Mouse (Mus musculus): Measurements from ENCODE around the gene Il3. TPM values are rescaled to one million over a fixed set of nuclear protein-coding genes. Genes with fewer than 3 reads are reported as not detected.

The Il3 gene
- polyA plus RNA-seq, 1 experiment from 2014 or later: not detected

DNA sequence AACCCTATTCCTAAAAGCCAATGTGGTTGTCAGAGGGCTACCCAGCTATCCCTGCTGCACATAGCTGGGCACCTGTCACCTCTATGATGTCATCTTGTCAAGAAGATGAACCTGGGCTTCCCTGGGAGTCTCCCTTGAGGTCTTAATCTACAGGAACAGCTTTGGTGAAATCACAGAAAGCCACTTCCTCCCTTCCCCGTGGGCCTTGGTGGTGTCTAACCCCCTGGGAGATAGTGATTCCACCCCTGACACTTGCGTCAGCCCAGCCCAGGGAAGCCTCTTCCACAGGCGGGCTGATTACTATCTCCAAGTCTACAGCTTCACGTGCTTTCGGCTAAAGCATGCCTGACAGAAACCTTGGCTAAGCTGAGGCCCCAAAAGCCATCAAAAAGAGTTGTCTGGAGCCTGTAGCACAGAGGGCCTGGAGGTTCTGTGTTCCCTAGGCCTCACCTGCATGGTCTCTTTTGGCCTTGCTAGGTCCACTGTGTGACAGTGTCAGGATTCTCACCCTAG, 4.4 kb upstream of the Il3 start:
- no peaks in the 10 kb centered on the region for H3K27me3 ChIP-seq
- no peaks in the 10 kb centered on the region for H3K9me3 ChIP-seq (replicated peaks)
- ATAC-seq (ENCODE audit: low read depth): no peak
- H3K36me3 ChIP-seq: no peaks in the 10 kb centered on the region
- H3K4me3 ChIP-seq (replicated peaks): no peak overlapping the region
- DNase-seq: no peak
- no peak overlapping the region for H3K4me2 ChIP-seq
- 13% methylated on average over 5 of the region's 5 CpGs for WGBS (ENCODE audit: insufficient replicate concordance)
- H3K9ac ChIP-seq: no peak overlapping the region
- no peaks in the 10 kb centered on the region for H3K4me1 ChIP-seq (replicated peaks)
- H3K27ac ChIP-seq: no peak overlapping the region

GRCm38 (mm10) chr11:54269191-54269896, 2.3 kb upstream of the Il3 start:
- H3K36me3 ChIP-seq: no peaks in the 10 kb centered on the region
- no peak for DNase-seq
- no peaks in the 10 kb centered on the region for H3K9me3 ChIP-seq (replicated peaks)
- WGBS (ENCODE audit: insufficient replicate concordance): 47% methylated on average over 3 of the region's 3 CpGs
- no peaks in the 10 kb centered on the region; the same call in 1 of the 2 replicates for H3K27me3 ChIP-seq
- no peak overlapping the region for H3K4me3 ChIP-seq (replicated peaks)
- no peak for ATAC-seq (ENCODE audit: low read depth)
- no peak overlapping the region for H3K27ac ChIP-seq
- no peak overlapping the region for H3K4me2 ChIP-seq
- no peak overlapping the region for H3K9ac ChIP-seq
- no peaks in the 10 kb centered on the region for H3K4me1 ChIP-seq (replicated peaks)

DNA sequence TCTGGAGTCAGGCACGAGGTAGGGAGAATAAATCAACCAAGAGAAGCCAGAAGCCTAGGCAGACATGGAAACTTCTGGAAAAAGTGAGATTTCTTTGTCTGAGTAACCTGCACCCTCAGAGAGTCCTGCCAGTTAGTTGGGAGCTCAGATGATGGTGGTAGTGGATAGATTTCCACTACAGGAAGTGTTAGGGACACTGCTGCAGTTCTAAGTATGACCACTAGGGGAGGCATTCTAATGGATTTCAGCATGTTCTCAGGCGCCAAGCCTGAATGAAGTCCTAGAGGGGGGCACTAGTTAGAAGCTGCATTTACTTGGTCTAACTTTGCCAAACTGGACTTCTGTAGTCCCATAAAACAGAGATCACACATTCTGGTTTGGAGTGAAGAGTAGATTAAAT, 2.5 kb downstream of the Il3 start:
- Histone ChIP-seq H3K9me3 (replicated peaks) (no peaks in the 10 kb centered on the region), H3K4me1 (replicated peaks) (no peaks in the 10 kb centered on the region), H3K36me3 (no peaks in the 10 kb centered on the region), H3K9ac (no peak overlapping the region), H3K4me3 (replicated peaks) (no peak overlapping the region), H3K27ac (no peak overlapping the region), H3K27me3 (no peaks in the 10 kb centered on the region; the same call in 1 of the 2 replicates), H3K4me2 (no peak overlapping the region)
- 39% methylated on average over 2 of the region's 2 CpGs for WGBS (ENCODE audit: insufficient replicate concordance)
- ATAC-seq (ENCODE audit: low read depth) (no peak), DNase-seq (no peak)

DNA sequence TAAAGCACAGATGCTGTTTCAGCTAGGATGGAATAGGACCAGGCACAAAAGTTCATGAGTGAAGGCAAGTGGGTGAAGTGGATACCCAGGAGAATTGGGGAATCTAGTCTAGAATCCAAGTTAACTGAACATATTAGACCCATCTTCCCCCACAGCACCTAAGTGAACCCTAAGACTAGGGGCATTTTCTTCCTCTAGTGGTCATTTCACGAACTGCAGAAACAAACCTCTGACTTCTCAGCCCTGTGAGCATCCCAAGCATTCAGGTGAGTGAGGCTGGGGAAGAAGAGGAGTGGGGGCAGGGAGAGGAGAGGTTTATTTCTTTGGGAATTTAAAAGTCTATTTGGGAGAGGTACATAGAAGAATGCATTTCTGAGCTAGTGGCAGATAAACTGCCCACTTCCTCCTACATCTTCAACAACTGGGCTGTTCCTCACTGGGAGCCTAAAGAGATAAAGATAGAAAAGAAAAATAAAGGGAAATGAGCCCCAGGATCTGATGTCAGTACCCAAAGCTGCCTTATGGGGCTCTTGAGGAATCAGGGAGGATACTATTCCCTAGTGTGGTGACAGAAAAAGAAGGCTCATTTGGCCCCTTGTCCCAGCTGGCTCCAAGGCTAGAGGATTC, 3.6 kb downstream of the Il3 start:
- no peaks in the 10 kb centered on the region for H3K4me1 ChIP-seq (replicated peaks)
- no peak for ATAC-seq (ENCODE audit: low read depth)
- H3K4me3 ChIP-seq (replicated peaks): no peak overlapping the region
- H3K27ac ChIP-seq: no peak overlapping the region
- no peaks in the 10 kb centered on the region; the same call in 1 of the 2 replicates for H3K27me3 ChIP-seq
- H3K36me3 ChIP-seq: no peaks in the 10 kb centered on the region
- DNase-seq: no peak
- WGBS (ENCODE audit: insufficient replicate concordance): 20% methylated on average over 1 of the region's 1 CpGs
- no peak overlapping the region for H3K9ac ChIP-seq
- H3K4me2 ChIP-seq: no peak overlapping the region
- no peaks in the 10 kb centered on the region for H3K9me3 ChIP-seq (replicated peaks)

- WGBS (ENCODE audit: insufficient replicate concordance): 51% methylated on average over 3 of the region's 3 CpGs
- Histone ChIP-seq H3K4me2 (no peak overlapping the region), H3K4me3 (replicated peaks) (no peak overlapping the region), H3K4me1 (replicated peaks) (no peaks in the 10 kb centered on the region; the same call in 1 of the 2 replicates), H3K9ac (no peak overlapping the region), H3K36me3 (no peaks in the 10 kb centered on the region), H3K27ac (no peak overlapping the region), H3K9me3 (replicated peaks) (no peaks in the 10 kb centered on the region), H3K27me3 (peaks cover 4% of the 10 kb centered on the region; the same call in 1 of the 2 replicates)
- ATAC-seq (ENCODE audit: low read depth): 0 out of 2 replicates have a peak, but pooled peaks have one; percentile 29
- peak; percentile 42 for DNase-seq
Observed at GRCm38 (mm10) chr11:54256624-54257376, 10.3 kb downstream of the Il3 start.

DNA sequence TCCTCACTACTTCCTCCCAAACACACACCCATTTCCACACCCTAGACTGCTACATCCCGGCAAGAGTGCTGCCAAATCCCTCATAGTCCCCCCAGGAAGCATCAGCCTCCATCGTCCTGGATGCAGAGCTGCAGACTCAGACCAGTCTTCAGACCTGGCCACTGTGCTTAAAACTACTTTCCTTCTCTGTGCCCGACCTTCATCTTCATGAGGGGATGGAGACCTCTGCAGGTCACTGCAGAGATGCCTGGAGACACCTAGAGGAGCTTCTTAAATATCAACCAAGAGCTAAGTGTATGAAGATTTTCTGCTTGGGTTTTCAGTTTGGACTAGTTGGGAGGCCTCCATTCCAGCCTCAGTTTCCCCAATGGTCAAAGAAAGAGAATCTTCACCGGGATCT, 13.0 kb downstream of the Il3 start:
- DNase-seq (no peak), ATAC-seq (ENCODE audit: low read depth) (no peak)
- Histone ChIP-seq H3K9me3 (replicated peaks) (no peaks in the 10 kb centered on the region), H3K36me3 (no peaks in the 10 kb centered on the region), H3K27me3 (peaks cover 4% of the 10 kb centered on the region; the same call in 1 of the 2 replicates), H3K4me3 (replicated peaks) (no peak overlapping the region), H3K4me1 (replicated peaks) (peaks cover 8% of the 10 kb centered on the region), H3K27ac (no peak overlapping the region), H3K4me2 (no peak overlapping the region), H3K9ac (no peak overlapping the region)
- 25% methylated on average over 4 of the region's 4 CpGs for WGBS (ENCODE audit: insufficient replicate concordance)

DNA sequence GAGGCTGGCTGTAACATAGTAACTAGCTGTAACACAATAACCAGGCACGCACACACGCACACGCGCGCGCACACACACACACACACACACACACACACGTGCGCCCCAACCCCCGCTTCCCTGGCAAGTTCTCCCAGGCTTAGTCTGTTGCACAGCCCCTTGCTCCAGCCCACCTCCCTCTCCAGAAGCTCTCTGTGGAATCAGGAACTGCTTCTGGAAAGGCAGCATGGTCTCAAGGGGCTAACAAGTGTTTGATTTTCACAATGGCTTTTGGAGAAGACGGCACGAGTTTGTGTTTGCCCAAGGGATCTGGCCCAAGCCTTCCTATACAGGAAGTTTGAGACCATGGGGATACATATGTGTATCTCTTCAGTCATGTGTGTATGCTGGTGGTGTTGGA, 16.5 kb downstream of the Il3 start:
- Histone ChIP-seq H3K9ac (no peak overlapping the region), H3K27ac (no peak overlapping the region), H3K9me3 (replicated peaks) (no peaks in the 10 kb centered on the region), H3K36me3 (no peaks in the 10 kb centered on the region), H3K4me1 (replicated peaks) (peaks cover 14% of the 10 kb centered on the region), H3K4me2 (no peak overlapping the region), H3K27me3 (peaks cover 4% of the 10 kb centered on the region; the same call in 1 of the 2 replicates), H3K4me3 (replicated peaks) (no peak overlapping the region)
- 87% methylated on average over 11 of the region's 11 CpGs for WGBS (ENCODE audit: insufficient replicate concordance)
- ATAC-seq (ENCODE audit: low read depth) (no peak), DNase-seq (no peak)

GRCm38 (mm10) chr11:54249748-54250147, 17.3 kb downstream of the Il3 start:
- WGBS (ENCODE audit: insufficient replicate concordance): 69% methylated on average over 3 of the region's 3 CpGs
- Histone ChIP-seq H3K4me3 (replicated peaks) (no peak overlapping the region), H3K9me3 (replicated peaks) (no peaks in the 10 kb centered on the region), H3K4me1 (replicated peaks) (peaks cover 14% of the 10 kb centered on the region), H3K27ac (no peak overlapping the region), H3K9ac (no peak overlapping the region), H3K36me3 (no peaks in the 10 kb centered on the region), H3K27me3 (no peaks in the 10 kb centered on the region), H3K4me2 (no peak overlapping the region)
- ATAC-seq (ENCODE audit: low read depth) (no peak), DNase-seq (no peak)

DNA sequence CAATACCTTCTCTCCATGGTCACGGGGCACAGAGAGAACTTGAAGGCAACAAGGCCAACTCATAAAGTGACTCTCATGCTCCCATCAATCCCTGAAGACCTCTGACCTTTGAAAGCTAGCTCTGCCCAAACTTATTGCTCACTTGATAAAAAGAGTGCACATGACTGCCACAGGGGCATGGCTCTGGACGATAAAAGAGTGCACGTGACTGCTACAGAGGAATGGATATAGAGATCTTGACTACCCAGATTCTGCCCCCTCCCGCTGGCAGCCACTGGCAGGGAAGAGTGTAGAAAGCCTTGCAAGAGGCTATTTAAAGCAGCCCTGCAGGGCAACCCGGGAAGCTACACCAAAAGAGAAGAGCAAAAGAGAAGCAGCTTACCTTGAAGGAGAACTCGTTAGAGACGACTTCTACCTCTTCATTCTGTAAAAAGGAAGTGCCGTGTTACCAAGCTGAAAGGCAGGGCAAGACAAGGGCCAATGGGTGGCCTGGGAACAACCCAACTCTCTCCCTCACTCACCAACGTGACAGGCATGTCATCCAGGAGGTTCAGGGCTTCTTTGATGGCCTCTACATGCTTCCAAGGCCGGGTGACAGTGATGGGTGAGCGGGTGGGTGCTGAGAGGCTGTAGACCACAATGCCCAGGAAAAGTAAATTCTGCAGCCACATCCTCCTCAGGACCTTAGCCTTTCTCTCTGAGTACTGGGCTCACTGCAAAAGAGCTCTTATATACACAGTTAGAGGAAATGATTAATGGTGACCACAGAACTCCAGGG, 17.9 kb downstream of the Il3 start, which contains the start of gene Csf2:
Csf2 (minus strand) TSS at position 728 of the 778 bp plus-strand sequence.
- Histone ChIP-seq H3K9me3 (replicated peaks) (no peaks in the 10 kb centered on the region), H3K4me2 (no peak within 1 kb of the TSS), H3K4me3 (replicated peaks) (no peak within 1 kb of the TSS), H3K36me3 (no peaks in the 10 kb centered on the region), H3K27me3 (no peaks in the 10 kb centered on the region), H3K9ac (no peak within 1 kb of the TSS), H3K4me1 (replicated peaks) (peaks cover 14% of the 10 kb centered on the region), H3K27ac (no peak within 1 kb of the TSS)
- ATAC-seq (ENCODE audit: low read depth): peak; percentile 73
- DNase-seq: peak; percentile 48
- WGBS (ENCODE audit: insufficient replicate concordance): 18% methylated on average over 11 of the region's 11 CpGs

DNA sequence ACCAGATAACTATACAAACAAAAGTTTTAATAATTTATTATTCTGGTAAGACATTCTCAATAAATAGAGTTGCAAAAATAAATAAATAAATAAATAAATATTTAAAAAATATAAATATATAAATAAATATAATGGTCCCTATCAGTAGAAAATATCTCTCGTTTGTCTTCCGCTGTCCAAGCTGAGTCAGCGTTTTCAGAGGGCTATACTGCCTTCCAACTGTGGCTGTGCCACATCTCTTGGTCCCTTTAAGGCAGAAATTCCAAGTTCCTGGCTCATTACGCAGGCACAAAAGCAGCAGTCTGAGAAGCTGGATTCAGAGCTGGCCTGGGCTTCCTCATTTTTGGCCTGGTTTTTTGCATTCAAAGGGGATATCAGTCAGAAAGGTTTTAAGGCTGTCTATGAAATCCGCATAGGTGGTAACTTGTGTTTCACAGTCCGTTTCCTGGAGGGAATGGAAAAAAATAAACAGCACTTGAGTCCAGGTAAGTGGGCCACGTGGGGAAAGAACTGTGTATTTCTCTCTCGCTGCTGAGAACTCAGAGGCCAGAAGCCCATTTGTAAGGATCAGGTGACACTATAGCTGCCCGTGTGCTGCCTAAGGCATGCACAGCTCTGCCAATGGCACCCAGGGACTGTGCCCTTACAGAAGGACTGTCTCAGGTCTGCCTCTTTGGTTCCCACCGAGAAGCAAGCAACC, 19.7 kb downstream of the Il3 start:
- no peaks in the 10 kb centered on the region for H3K9me3 ChIP-seq (replicated peaks)
- DNase-seq (no peak), ATAC-seq (ENCODE audit: low read depth) (no peak)
- H3K4me1 ChIP-seq (replicated peaks): peaks cover 14% of the 10 kb centered on the region
- H3K36me3 ChIP-seq: no peaks in the 10 kb centered on the region
- no peak overlapping the region for H3K9ac ChIP-seq
- H3K27me3 ChIP-seq: no peaks in the 10 kb centered on the region
- no peak overlapping the region for H3K4me2 ChIP-seq
- no peak overlapping the region for H3K4me3 ChIP-seq (replicated peaks)
- H3K27ac ChIP-seq: no peak overlapping the region
- 63% methylated on average over 10 of the region's 10 CpGs for WGBS (ENCODE audit: insufficient replicate concordance)

Data from liver, embryonic 13.5 days (tissue).